Mouse (Mus musculus): ENCODE measurements at regions not wholly inside any gene's neighbourhood (a gene's known extent, or its start where the extent isn't known, plus 50 kb on each side); places are given as distances from the start of the nearest gene placed in this dataset.

- CTCF ChIA-PET = no interaction called here
Observed at GRCm38 (mm10) chr3:45523281-45523680, 145.1 kb downstream of the Pcdh10 start.

DNA sequence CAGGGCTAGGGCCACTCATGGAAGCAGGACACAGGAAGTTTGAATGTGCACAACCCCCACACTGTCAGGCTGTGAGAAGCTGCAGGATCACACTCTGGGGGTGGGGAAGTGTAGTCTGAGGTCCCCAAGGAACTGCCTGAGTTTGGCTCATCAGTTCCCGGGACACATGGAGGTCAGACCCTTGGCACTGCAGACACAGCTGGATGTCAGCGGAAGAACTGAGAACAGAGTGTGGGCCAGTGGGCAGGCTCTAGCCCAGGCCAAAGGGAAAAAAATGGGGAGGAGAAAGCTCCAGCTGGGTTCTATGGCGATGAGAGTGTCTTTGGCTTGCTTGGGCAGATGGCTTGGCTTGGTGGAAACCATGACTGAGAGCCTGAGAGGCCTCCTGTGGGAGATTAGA lies 168.9 kb downstream of the Pcdh10 start:
- CTCF ChIA-PET = no interaction called here

GRCm38 (mm10) chr3:45555736-45556135 lies 177.5 kb downstream of the Pcdh10 start:
- CTCF ChIA-PET = no interaction called here

- CTCF ChIA-PET = no interaction called here
Observed at GRCm38 (mm10) chr3:45572995-45573394, 194.8 kb downstream of the Pcdh10 start.

DNA sequence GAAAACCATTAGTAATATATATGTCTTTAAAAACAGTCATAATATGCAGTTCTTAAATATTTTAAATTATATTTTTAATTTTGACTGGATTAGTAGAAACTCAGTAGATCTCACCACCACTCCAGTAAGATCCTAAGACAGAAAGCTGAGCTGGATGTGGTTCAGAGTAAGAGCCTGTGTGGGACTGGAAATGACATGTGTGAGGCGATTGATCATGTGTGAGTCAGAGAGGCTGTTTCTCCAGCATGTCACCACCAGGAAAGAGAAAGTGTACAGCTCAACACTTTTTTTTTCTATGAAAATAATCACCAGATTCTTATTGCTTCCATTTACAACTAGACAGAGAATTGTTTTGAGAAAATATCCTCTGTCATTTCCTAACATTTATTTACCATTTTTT lies 198.8 kb downstream of the Pcdh10 start:
- CTCF ChIA-PET = no interaction called here

GRCm38 (mm10) chr3:45593561-45593960 lies 215.4 kb downstream of the Pcdh10 start:
- CTCF ChIA-PET = no interaction called here

DNA sequence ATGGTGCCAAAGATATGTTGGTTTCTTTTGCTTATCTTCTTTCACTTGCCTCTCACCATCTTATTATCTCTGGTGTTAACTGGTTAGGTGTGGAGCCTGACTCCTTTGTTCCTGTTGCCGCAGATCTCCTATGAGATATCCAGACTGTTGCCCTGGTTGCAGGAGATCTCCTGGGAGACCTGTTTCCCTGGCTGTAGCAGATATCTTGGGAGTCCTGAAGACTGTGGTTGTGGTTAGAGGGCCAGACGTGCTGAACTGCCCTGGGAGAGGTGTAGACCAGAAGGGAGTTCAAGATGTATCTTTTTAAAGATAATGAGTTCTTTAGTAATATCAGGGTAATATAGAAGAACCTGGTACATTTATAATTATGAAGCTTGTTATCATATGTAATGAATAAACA lies 224.1 kb downstream of the Pcdh10 start:
- CTCF ChIA-PET = no interaction called here

- CTCF ChIA-PET = interaction anchor here (0.7 kb wide), 1 partner anchor 1289 kb away, joined by 3 read pairs; no protein-coding TSS in a partner anchor
Observed at GRCm38 (mm10) chr3:45603151-45603550, 225.0 kb downstream of the Pcdh10 start.

DNA sequence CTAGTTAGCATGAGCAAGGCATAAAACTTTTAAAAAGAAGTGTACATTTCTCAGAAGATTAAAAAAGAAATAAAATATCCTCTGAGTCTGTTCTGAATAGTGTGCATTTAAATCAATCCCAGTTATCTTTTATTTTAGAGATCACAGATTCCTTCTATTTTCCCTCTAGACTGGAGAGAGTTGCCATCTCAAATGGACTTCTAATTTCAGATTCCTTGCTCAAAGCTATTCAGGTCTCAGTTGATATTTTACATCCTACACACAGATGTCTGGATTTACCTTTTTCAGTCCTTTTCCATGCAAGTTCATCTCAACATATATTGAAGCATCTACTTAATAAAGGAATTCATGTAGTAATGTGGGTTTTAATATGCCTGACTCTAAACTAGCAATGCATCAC lies 242.5 kb downstream of the Pcdh10 start:
- CTCF ChIA-PET = no interaction called here

GRCm38 (mm10) chr3:45645856-45646450 lies 267.8 kb downstream of the Pcdh10 start:
- CTCF ChIA-PET = no interaction called here

DNA sequence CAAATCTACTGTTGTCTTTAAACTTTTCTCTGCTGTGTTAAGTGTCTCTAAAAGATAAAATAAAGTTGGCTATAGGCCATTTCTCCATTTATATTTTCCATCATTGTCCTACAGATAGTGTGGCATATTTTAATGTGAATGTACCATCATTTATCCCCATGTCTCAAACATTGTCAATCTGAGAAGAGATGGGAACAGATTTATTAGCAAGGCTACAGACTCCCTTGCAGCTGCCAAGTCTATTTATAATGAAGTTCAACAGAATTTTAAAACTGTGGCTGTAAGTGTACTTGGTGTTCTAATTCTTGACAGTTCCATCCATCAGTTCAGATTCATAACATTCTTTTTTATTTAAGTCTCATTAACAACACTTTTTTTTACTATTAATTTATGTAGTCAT lies 271.2 kb downstream of the Pcdh10 start:
- CTCF ChIA-PET = no interaction called here

DNA sequence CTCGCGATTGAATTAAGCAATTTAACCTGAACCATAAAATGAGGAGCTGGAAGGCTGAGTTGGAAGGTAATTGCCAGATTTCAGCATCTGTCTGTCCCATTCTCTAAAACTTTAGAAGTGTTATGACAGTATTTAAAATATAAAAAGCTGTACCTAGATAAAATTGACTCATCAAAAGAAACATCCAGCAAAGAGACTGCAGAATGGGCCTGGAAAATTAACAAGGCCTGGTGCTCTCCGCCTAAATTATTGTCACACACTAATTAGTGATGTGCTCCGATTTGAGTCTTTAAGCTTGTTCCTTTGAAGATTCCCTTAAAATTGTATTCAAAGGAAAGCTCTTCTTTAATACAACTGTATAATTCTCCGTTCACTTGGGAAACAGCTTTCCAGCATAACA lies 278.8 kb downstream of the Pcdh10 start:
- CTCF ChIA-PET = no interaction called here

- CTCF ChIA-PET = no interaction called here
Observed at GRCm38 (mm10) chr3:45658093-45658776, 280.0 kb downstream of the Pcdh10 start.

DNA sequence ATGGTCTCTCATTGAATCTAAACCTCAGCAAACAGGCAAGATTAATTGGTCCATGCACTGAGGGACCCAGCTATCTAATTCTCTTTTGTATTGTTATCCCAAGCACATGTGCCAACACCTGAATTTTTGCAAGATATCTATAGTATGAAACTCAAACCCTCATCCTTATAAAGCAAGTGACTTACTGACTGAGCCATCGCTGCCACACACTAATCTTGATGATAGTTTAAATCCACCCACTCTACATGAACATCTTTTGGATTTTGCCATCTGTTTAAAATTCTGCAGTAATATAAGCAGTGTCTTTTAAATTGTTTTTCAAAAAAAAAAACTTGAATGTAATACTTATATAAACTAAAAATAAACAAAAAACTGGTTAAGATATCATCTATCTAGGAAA lies 280.9 kb downstream of the Pcdh10 start:
- CTCF ChIA-PET = no interaction called here

DNA sequence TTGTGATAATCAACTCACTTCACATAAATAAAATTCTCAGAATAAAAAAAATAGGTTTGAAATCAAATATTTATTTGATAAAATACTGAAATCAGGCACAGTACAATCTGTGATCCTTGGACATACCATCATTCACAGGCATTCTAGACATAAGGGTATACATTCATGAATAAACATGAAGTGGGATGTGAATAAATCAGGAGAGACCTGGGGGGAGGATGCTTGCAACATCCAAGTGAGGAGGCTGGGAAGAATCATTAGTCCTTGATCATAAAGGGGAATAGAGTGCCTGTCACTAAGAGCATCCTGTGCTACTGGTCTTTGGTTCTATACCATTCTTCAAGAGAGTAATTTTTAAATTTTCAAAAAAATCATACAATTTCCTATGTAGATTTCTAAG lies 292.2 kb downstream of the Pcdh10 start:
- CTCF ChIA-PET = no interaction called here

DNA sequence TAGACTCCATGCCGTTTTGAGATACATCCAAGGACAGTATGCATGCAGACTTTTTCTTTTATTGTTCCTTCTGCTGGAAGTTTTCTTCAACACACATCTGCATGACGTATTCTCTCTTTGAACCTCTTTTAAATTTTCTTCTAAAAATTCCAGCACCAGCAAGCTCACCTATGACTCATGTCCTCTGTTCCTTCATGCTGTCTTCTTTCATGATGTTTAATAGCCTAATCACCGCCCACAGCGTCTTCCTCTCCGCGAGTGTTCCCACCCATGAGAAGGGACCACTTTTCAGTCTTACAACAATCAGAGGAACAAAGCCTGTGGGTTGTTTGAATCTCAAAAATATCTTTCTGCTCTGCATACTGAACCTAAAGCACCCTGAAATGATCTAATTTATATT lies 299.5 kb downstream of the Pcdh10 start:
- CTCF ChIA-PET = no interaction called here

- CTCF ChIA-PET = no interaction called here
Observed at GRCm38 (mm10) chr3:45681410-45681809, 303.2 kb downstream of the Pcdh10 start.

- CTCF ChIA-PET = no interaction called here
Observed at GRCm38 (mm10) chr3:45707891-45708290, 329.7 kb downstream of the Pcdh10 start.
